Mouse (Mus musculus): ENCODE measurements at regions not wholly inside any gene's neighbourhood (a gene's known extent, or its start where the extent isn't known, plus 50 kb on each side); places are given as distances from the start of the nearest gene placed in this dataset.
"Not testable (repeated sequence)": the region's sequence is repeated elsewhere in the genome, so short reads cannot be mapped to it uniquely, and the experiment has no call there.

GRCm38 (mm10) chr4:89621260-89621659, 58.0 kb upstream of the Dmrta1 start:
- ATAC-seq (replicated peaks; ENCODE audit: low FRiP score, low TSS enrichment, poor library complexity, severe bottlenecking): no peak

- ATAC-seq (replicated peaks; ENCODE audit: low FRiP score, low TSS enrichment, poor library complexity, severe bottlenecking): no peak
Observed at GRCm38 (mm10) chr4:89604721-89605120, 74.5 kb upstream of the Dmrta1 start.

- ATAC-seq (replicated peaks; ENCODE audit: low FRiP score, low TSS enrichment, poor library complexity, severe bottlenecking): no peak
Observed at GRCm38 (mm10) chr4:89575529-89575928, 103.7 kb upstream of the Dmrta1 start.

- ATAC-seq (replicated peaks; ENCODE audit: low FRiP score, low TSS enrichment, poor library complexity, severe bottlenecking): no peak
Observed at GRCm38 (mm10) chr4:89554711-89555466, 124.3 kb upstream of the Dmrta1 start.

GRCm38 (mm10) chr4:89552556-89552955, 126.7 kb upstream of the Dmrta1 start:
- ATAC-seq (replicated peaks; ENCODE audit: low FRiP score, low TSS enrichment, poor library complexity, severe bottlenecking): no peak

- ATAC-seq (replicated peaks; ENCODE audit: low FRiP score, low TSS enrichment, poor library complexity, severe bottlenecking): no peak
Observed at GRCm38 (mm10) chr4:89550515-89550914, 128.7 kb upstream of the Dmrta1 start.

- peak; percentile 84 for ATAC-seq (replicated peaks; ENCODE audit: low FRiP score, low TSS enrichment, poor library complexity, severe bottlenecking)
Observed at GRCm38 (mm10) chr4:89532462-89532861, 146.8 kb upstream of the Dmrta1 start.

GRCm38 (mm10) chr4:89530050-89530911, 149.0 kb upstream of the Dmrta1 start:
- no peak for ATAC-seq (replicated peaks; ENCODE audit: low FRiP score, low TSS enrichment, poor library complexity, severe bottlenecking)

GRCm38 (mm10) chr4:89527966-89528365, 151.3 kb upstream of the Dmrta1 start:
- no peak for ATAC-seq (replicated peaks; ENCODE audit: low FRiP score, low TSS enrichment, poor library complexity, severe bottlenecking)

- ATAC-seq (replicated peaks; ENCODE audit: low FRiP score, low TSS enrichment, poor library complexity, severe bottlenecking): no peak
Observed at GRCm38 (mm10) chr4:89527326-89527725, 151.9 kb upstream of the Dmrta1 start.

- ATAC-seq (replicated peaks; ENCODE audit: low FRiP score, low TSS enrichment, poor library complexity, severe bottlenecking): not testable (repeated sequence)
Observed at GRCm38 (mm10) chr4:89525525-89525924, 153.7 kb upstream of the Dmrta1 start.

GRCm38 (mm10) chr4:89524260-89525200, 154.7 kb upstream of the Dmrta1 start:
- ATAC-seq (replicated peaks; ENCODE audit: low FRiP score, low TSS enrichment, poor library complexity, severe bottlenecking): peak; percentile 96

GRCm38 (mm10) chr4:89523423-89524259, 155.6 kb upstream of the Dmrta1 start:
- peak; percentile 30; the same call in 1 of the 2 replicates for ATAC-seq (replicated peaks; ENCODE audit: low FRiP score, low TSS enrichment, poor library complexity, severe bottlenecking)

GRCm38 (mm10) chr4:89518027-89518426, 161.2 kb upstream of the Dmrta1 start:
- peak; percentile 44 for ATAC-seq (replicated peaks; ENCODE audit: low FRiP score, low TSS enrichment, poor library complexity, severe bottlenecking)

- ATAC-seq (replicated peaks; ENCODE audit: low FRiP score, low TSS enrichment, poor library complexity, severe bottlenecking): peak; percentile 34; the same call in 1 of the 2 replicates
Observed at GRCm38 (mm10) chr4:89515823-89516411, 163.3 kb upstream of the Dmrta1 start.

- no peak for ATAC-seq (replicated peaks; ENCODE audit: low FRiP score, low TSS enrichment, poor library complexity, severe bottlenecking)
Observed at GRCm38 (mm10) chr4:89514981-89515380, 164.3 kb upstream of the Dmrta1 start.

GRCm38 (mm10) chr4:89510593-89510992, 168.6 kb upstream of the Dmrta1 start:
- ATAC-seq (replicated peaks; ENCODE audit: low FRiP score, low TSS enrichment, poor library complexity, severe bottlenecking): no peak

- ATAC-seq (replicated peaks; ENCODE audit: low FRiP score, low TSS enrichment, poor library complexity, severe bottlenecking): peak; percentile 100
Observed at GRCm38 (mm10) chr4:89509655-89510391, 169.4 kb upstream of the Dmrta1 start.

Measured in megakaryocyte-erythroid progenitor cell, adult 5-6 weeks (primary cell).